Mouse (Mus musculus) monocyte, adult 5-6 weeks (primary cell): ENCODE measurements around the gene Dtx3. TPM values are rescaled to one million over a fixed set of nuclear protein-coding genes. Genes with fewer than 3 reads are reported as not detected.

Experiments used
- ATAC-seq: fragments of 153-309, 156-312 bp; replicated peaks from 2 replicates; pipeline ENCODE4 v1.8.0; 2017; ENCODE audit warnings: mild to moderate bottlenecking; ENCODE audit not compliant: low TSS enrichment, insufficient number of reproducible peaks, severe bottlenecking, poor library complexity, low FRiP score
- total RNA-seq: library from RNA; stranded (forward); fragments of 200-1000, 200-491, 200-594 nt; gene quantifications from 3 replicates; pipeline ENCODE4 v1.2.3, GENCODE M21; 2017

Gene Dtx3
- 3.8 to 17.3 TPM (median 8.8 TPM) in 3 replicates for total RNA-seq

DNA sequence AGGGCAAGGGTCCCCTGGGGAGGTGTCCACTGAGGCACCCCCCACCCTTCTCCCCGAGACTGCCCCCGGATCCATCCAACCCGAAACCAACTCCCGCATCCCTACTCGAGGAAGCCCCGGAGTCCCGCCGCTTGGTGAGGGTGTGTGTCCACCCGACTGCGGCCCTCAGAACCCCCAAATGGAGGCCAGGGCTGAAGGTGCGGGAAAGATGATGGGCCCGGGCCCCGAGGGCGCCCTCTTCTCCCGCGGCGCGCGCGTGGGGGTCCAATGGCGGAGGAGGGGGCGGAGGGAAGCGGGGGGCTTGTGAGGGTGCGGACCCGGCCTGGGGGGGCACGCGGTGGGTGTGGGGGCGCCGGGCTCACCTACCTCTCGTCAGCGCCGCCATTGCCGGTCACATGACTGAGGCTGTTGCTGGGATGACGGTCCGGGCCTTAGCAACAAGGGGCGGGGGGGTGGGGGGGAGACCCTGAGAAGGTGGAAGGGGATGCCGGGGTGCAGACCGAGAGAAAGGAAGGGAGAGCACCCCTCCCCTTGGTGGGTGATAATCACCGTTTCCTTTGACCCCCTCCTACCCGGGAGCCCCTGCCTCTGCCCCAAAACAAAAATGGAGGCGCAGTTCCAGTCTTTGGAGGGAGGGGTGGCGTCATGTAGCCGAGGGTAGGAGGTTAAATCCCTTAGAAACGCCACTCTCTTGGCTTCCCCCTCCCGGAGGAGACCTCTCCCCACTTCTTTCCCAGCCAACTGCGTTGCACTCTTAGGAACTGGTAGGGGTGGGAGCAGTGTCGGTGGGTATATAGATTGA, at the start of gene Dtx3:
Gene Dtx3, minus strand, starts transcription at position 401 of the 802 bp plus-strand sequence.
- ATAC-seq, result no peak

DNA sequence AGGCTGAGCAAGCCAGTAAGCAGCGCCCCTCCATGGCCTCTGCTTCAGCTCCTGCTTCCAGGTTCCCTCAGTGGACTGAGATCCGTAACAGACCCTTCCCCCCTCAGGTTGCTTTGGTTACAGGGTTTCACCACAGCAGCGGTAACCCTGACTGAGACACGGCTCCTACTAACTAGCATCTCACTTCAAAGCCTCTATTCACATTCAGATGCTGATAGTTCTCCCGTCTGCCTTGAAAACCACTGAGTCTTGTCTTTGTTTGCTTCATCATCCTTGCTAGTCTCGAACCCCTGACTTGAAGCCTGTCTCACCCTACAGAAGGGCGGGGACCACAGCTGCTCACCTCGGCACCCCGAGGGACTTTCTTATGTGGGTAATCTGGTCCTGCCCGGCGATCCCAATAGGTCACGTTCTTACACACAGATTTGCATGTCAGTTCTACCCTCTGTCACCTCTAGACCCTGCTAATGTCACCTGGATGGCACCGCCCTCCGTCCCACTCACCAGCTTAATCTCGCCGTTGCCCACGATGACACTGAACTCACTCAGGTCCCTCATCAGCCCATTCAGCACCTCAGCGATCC, 42.8 kb upstream of the Dtx3 start:
- no peak for ATAC-seq

DNA sequence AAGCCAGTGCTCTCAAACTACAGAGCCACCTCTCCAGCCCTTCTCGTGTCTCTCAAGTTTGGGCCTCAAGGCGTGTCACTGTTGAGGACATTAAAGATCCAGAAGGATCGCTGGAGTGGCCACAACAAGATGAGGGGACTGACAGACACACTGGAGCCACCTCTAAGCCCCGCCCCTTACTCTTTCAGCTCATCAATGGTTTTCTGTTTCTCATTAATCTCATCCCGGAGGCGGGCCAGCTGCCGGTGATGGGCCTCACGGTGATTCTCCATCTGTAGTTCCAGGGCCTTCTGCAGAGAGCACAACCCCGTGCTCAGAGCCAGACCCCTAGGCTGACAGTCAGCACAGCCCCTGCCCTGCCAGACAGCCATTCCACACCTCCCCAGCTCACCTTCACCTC, 41.0 kb upstream of the Dtx3 start:
- no peak for ATAC-seq

DNA sequence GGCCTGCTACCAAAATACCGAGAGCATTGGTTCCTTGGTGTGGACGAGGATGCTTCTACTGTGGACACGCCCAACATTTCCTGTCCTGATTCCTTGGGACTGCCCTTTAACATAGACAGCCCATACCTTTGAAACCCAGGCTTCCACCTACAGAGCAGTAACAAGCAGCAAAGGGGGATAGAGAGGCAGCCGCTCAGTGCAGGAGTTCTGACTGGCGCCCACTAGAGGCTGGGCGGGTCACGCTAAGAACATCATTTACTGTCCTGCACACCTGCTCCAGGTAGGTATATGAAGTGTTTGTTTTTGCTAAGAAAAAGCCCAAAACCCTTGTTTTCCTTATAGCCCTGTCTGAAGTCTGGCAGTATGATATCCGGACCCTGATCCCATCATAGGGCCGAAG, 37.6 kb upstream of the Dtx3 start:
- ATAC-seq, result no peak

DNA sequence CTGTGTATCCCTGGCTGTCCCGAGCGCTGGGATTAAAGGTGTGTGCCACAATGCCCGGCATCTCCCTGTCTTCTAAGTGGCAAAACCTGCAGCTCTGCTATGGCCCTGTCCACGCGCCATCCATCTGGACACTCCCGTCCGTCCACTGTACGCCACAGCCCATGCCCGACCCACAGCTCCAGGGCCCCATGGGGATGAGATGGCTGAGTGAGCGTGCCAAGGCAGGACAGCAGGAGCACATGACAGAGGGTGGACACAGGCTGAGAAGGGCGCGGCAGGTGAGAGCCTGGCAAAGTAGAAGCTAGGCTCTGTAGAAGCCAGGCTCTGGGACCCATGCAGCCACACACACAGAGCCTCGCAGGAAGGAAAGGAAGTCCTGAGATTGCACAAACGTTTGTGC, 36.2 kb upstream of the Dtx3 start:
- no peak for ATAC-seq

DNA sequence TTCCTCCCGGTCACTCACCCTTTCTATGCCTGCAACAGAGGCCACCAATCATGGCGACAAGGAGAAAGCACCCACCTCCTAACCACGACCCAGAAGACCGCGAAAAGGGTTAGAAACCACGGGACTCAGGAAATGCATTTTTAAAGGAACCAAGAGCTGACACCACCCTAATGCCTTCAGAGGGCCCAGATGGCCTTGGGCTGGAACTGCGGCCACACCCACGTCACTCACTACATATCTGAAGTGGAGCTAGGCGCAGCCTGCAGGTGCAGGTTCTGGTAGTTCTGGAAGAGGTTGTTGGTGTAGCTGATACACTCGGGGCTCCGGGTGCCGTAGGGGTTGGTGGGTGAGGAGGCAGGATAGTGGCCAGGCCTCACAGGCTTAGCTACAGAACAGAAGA, 35.2 kb upstream of the Dtx3 start:
- no peak for ATAC-seq

DNA sequence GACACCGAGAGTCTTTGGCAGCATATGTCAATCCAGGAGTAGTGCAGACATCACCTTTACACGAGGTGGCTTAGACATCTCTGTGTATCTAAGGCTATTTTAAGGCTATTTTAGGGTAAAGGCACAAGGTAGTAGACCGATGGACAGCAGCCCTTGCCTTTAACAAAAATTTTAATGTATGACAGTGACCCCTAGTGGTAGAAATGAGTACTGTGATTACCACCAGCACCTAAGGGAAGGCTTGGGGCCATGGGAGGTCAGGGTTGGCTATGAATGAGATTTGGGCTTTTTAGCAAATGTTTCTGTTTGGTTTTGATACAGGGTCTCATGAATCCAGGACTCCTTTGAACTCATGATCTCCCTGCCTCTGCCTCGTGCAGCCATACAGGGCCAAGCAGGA, 33.4 kb upstream of the Dtx3 start:
- peak; percentile 73 for ATAC-seq

DNA sequence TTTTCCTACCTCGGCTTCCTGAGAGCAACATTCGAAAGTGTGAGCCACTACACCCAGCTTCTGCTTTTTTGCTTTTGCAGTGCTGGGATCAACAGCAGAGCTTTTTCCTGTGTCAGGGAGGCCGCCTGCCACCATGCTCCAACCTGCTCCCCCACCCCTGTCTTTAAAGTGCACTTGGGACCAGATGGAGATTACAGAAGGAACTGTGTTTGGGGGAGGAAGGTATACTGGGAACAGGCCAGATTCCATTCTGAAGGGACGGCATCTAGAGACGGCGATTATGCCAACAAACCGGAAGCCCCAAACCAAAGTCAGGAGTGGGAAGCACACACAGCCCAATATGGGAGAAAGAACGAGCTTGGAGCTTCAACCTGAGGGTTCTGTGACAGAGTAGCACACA, 31.6 kb upstream of the Dtx3 start:
- no peak for ATAC-seq

DNA sequence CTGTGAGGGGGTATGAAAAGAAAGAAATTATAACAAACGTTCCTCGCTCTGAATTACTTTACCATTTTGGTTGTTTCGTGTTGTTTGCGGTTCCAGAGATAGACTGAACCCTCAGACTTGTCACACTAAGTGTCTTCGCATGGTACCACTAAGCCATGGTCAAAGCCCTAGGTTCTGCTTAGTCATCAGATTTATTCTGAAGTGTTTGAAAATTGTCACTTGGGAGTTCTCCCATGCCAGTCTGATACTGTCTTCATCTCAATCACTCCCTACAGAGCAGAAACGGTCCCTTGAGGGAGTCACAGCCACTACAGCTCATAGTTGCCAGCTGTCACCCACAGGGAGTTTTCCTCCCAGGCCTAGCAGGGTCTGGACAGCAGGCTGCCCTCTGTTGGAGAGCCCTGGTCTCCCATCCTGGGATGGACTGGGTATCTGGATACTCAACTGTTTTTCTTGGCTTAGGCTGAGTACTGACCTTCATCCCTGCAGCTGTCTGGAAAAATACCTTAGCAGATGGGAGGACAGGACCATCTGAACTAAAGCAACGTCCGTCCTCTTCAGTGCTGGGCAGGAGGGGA, 30.9 kb upstream of the Dtx3 start:
- ATAC-seq, result no peak

DNA sequence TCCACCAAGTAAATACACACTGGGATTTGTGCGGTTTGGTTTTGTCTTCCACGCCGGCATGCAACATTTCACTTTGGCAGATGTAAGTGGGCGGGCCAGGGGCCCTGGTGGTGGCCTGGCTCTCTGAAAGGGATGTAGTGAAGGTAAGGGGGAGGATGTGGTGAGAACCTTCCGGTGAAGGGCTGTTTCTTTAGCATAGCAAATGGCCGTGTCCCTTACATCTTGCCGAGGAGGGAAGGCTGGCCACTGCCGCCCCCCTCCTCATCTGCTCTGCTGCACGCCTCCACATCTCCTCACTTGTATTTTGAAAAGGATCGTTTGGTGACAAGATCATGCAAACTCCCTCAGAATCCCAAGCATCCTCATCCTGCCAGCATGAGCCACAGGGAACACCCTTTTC, 30.2 kb upstream of the Dtx3 start:
- ATAC-seq, result no peak

DNA sequence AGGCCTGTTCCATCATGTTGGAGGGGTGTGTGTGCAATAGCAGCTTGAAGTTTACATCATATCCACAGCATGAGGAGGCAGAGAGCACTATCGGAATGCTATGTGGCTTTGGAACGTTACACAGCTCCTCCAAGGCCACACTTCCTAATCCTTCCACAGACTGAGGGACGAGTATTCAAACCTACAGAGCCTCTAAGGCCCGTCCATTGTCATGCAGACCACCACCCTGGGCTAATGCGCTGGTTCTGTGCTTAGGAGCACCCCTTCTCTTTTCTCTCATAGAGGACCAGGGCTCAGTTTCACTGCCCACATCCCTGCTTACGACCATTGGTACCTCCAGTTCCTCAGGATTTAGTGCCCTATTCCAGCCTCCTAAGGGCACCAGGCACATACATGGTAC, 29.7 kb upstream of the Dtx3 start:
- ATAC-seq, result no peak

DNA sequence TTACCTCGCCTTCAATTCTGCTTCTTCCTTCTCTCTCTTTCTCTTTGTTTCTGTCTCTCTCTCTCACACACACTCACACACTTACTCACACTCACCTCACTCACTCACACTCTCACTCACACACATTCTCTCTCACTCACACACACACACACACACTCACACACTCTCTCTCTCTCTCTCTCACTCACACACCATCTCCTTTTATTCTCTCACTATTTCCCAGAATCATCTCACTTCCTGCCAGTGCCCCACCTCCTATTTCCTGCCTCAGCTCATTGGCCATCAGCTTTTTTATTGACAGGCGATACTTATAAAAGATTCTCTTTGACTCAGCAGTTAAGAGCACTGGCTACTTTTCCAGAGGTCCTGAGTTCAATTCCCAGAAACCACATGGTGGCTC, 22.8 kb upstream of the Dtx3 start:
- ATAC-seq, result no peak

DNA sequence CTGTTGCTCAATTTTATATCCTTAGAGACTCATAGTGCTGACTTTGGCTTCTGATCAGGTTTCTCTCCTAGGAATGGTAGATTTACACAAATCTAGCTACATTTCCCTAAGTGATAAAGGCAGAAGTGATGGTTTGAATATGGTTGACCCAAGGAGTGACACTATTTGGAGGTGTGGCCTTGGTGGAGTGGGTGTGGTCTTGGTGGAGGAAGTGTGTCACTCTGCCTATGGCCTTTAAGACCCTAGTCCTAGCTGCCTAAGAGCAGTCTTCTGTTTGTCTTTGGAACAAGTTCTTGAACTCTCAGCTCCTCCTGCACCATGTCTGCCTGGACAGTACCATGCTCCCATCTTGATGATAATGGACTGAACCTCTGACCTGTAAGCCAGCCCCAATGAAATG, 21.6 kb upstream of the Dtx3 start:
- no peak for ATAC-seq

DNA sequence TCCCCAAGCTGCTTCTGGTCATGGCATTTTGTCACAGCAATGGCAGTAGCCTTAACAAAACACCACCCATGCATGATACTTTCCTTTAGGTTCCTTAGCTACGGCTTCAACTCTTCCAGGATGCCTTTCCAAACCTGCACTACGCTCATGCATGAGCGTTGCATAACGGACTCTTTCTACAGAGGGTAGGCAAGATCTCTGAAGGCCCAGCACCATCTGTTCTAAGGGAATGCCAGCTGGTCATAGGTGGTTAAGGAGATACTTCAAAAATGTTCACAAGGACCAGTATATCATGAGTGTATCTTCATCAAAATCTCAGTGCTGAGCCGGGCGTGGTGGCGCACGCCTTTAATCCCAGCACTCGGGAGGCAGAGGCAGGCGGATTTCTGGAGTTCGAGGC, 20.9 kb upstream of the Dtx3 start:
- ATAC-seq, result no peak

DNA sequence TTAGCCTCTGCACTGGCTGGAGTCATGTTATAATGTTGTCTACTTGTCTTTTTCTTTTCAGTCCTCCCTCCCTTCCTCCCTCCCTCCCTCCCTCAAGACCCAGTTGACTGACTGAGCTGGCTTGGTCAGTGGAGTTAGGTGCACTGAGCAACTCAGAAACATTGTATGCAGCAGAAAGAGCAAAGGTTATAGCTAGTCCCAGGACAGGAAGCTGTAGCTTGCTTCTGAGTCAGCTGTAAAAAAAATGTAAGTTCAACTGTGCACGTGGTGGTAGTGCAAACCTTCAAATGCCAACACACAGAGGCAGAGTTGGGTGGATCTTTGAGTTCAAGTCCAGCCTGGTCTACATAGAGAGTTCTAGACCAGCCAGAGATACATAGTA, 18.9 kb upstream of the Dtx3 start:
- no peak for ATAC-seq

DNA sequence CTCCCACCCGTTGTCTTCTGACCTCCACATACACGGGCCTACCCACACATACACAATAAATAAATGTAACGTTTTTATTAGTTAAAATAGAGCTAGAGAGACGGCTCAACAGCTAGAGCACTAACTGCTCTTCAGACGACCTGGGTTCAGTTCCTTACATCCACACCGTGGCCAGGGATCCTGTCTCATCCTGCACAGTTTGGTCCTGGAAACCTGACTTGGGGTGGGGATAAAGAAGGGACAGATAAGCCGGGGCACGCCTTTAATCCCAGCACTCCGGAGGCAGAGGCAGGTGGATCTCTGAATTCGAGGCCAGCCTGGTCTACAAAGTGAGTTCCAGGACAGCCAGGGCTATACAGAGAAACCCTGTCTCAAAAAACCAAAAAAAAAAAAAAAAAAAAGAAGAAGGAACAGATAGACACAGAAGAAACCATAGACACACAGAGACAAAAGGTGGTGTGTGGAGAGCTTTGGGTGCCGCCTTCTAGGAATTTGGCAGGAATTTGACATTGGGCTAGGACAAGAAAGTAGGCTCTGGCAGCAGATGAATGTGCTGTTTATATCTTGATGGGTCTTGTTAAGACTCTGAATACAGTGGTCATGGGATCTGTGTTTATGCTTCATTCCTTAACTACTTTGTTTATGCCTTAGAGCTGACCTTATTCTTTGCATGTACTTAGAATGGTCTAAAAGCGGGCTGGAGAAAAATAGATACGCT, 18.3 kb upstream of the Dtx3 start:
- ATAC-seq, result no peak

DNA sequence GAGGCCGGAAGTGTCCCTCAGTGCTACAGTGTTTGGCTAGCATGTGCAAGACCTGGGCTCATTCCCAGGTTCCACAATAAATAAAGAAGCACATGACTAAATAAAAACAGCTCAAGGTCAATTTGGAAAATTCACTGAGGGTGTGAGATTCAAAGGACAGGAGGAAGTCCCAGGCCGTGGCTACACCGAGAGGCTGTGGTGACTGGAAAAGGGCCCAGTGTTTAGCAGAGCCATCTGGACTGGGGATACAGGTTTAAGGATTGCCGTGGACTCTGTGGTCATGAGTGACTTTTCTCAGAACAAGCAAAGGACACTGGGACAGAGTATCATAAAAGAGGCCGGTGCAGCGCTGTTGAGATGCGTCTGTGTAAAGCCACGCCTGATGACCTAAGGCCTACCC, 17.7 kb upstream of the Dtx3 start:
- ATAC-seq, result no peak

DNA sequence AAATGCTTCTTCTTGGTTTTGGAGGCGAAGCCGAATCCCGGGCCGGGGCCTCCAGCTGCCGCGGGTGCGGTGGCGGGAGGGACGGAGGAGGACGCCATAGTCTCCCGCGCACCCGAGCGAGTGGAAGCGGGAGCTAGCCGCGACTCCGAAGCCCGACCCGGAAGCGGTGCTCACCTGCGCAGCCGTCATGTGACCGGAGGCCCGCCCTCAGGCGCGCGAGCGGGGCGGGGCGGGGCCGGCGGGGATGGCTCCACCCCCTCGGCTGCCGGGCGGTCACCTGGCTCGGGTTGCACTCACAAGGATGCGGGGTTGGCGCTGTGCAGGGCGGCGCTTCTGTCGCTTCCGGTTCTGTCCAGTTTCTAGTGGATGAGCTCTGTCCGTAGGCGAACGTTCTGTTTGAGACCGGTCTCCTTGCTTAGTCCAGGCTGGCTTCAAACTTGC, 15.9 kb upstream of the Dtx3 start, which contains the start of gene Pip4k2c:
Gene Pip4k2c, minus strand, starts transcription at position 172 of the 441 bp plus-strand sequence.
- ATAC-seq, result peak; percentile 88

DNA sequence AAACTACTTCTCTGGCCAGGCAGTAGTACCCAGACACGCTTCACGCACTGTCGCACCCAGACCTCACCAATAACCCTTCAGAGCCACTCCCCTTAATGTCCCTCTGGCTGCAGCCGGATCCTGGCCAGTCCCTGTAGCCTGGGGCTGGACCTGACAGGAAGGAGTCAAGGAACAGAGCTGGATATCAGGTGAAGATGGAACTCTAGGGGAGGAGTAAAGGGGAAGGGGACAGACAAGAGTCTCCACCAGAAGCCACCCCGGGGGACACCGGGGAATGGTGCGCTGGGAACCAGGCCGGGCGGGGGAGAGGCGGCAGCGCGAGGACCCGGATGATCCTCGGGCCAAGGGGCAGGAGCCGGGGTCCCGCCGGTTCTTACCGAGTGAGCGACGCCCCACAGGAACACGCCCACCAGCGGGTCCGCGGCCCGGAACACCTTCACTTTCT, 15.5 kb upstream of the Dtx3 start:
- no peak for ATAC-seq
